Mouse (Mus musculus): Measurements from ENCODE around the gene Tsks. TPM values are rescaled to one million over a fixed set of nuclear protein-coding genes. Genes with fewer than 3 reads are reported as not detected.

Gene Tsks
- 0.10 TPM in 1 of 2 replicates, not detected in the other for polyA plus RNA-seq (2014; fragmentation: Nextera tagmentation; extraction: Ambion mirVana)

DNA sequence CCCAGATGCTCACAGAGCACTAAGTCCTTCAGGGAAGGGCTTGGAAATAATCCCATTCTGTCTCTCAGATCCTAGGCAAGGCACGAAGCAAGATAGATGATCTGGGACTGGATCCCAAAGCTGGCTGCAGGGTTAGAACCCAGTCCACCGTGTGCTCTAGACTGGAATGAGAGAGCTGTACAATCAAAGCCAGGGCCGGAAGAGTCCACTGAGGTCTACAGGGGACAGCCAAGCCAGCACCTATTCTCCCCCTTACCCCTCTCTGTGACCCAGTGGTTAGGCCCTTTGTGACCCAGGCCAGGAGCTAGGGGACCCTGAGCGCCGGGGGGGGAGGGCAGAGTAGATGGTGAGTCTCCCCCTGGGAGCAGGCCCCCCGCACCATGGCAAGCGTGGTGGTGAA, at the start of gene Tsks:
TSS of gene Tsks (plus strand) at position 301 of the 400 bp plus-strand sequence.
- 81% methylated on average over 7 of the region's 7 CpGs for WGBS

GRCm38 (mm10) chr7:44894175-44894574, 48.8 kb upstream of the Tsks start:
- DNase-seq (ENCODE audit: low spot score) (no peak), ATAC-seq (replicated peaks; ENCODE audit: low FRiP score) (no peak)
- no peaks in the 10 kb centered on the region for H3K9me3 ChIP-seq (ENCODE audit: control insufficient read depth, low read length)
- no peak overlapping the region for H3K4me2 ChIP-seq
- no peaks in the 10 kb centered on the region for H3K27me3 ChIP-seq (replicated peaks; ENCODE audit: control insufficient read depth, insufficient read depth, low read length)
- H3K36me3 ChIP-seq (ENCODE audit: control insufficient read depth, insufficient read depth, low read length) = peaks cover 5% of the 10 kb centered on the region; the same call in 1 of the 2 replicates
- peaks cover 38% of the 10 kb centered on the region for H3K4me1 ChIP-seq (replicated peaks; ENCODE audit: control insufficient read depth, insufficient read depth, low read length)
- no peak overlapping the region for H3K9ac ChIP-seq (ENCODE audit: low read depth, low read length)
- no peak overlapping the region for H3K27ac ChIP-seq (ENCODE audit: low read depth, low read length)
- WGBS = 77% methylated on average over 3 of the region's 3 CpGs
- no peak overlapping the region for H3K4me3 ChIP-seq (ENCODE audit: low read depth, low read length)

More for the DNA sequence above, at the start of gene Tsks:
- H3K9ac ChIP-seq (ENCODE audit: low read depth, low read length) = no peak within 1 kb of the TSS
- H3K4me3 ChIP-seq (ENCODE audit: low read depth, low read length) = no peak within 1 kb of the TSS
- no peak for DNase-seq (ENCODE audit: low spot score)
- H3K4me1 ChIP-seq (replicated peaks; ENCODE audit: control insufficient read depth, insufficient read depth, low read length) = no peaks in the 10 kb centered on the region
- H3K27ac ChIP-seq (ENCODE audit: low read depth, low read length) = no peak within 1 kb of the TSS
- no peaks in the 10 kb centered on the region for H3K36me3 ChIP-seq (ENCODE audit: control insufficient read depth, insufficient read depth, low read length)
- no peak within 1 kb of the TSS for H3K4me2 ChIP-seq
- peaks cover 2% of the 10 kb centered on the region; the same call in 1 of the 2 replicates for H3K27me3 ChIP-seq (replicated peaks; ENCODE audit: control insufficient read depth, insufficient read depth, low read length)
- no peaks in the 10 kb centered on the region for H3K9me3 ChIP-seq (ENCODE audit: control insufficient read depth, low read length)
- ATAC-seq (replicated peaks; ENCODE audit: low FRiP score) = no peak

GRCm38 (mm10) chr7:44895206-44895592, 47.8 kb upstream of the Tsks start:
- H3K4me3 ChIP-seq (ENCODE audit: low read depth, low read length) = peak overlapping the region; percentile 76
- peaks cover 39% of the 10 kb centered on the region for H3K4me1 ChIP-seq (replicated peaks; ENCODE audit: control insufficient read depth, insufficient read depth, low read length)
- peak overlapping the region; percentile 86 for H3K4me2 ChIP-seq
- peaks cover 12% of the 10 kb centered on the region; the same call in 1 of the 2 replicates for H3K36me3 ChIP-seq (ENCODE audit: control insufficient read depth, insufficient read depth, low read length)
- no peak overlapping the region for H3K9ac ChIP-seq (ENCODE audit: low read depth, low read length)
- 81% methylated on average over 7 of the region's 7 CpGs for WGBS
- H3K27ac ChIP-seq (ENCODE audit: low read depth, low read length) = 0 out of 2 replicates have a peak overlapping the region, but pooled peaks have one; percentile 30
- ATAC-seq (replicated peaks; ENCODE audit: low FRiP score) (no peak), DNase-seq (ENCODE audit: low spot score) (no peak)
- no peaks in the 10 kb centered on the region for H3K9me3 ChIP-seq (ENCODE audit: control insufficient read depth, low read length)
- no peaks in the 10 kb centered on the region for H3K27me3 ChIP-seq (replicated peaks; ENCODE audit: control insufficient read depth, insufficient read depth, low read length)

- Histone ChIP-seq H3K9ac (ENCODE audit: low read depth, low read length) (peak within 1 kb of the TSS; percentile 83), H3K27ac (ENCODE audit: low read depth, low read length) (peak within 1 kb of the TSS; percentile 76), H3K27me3 (replicated peaks; ENCODE audit: control insufficient read depth, insufficient read depth, low read length) (no peaks in the 10 kb centered on the region), H3K4me1 (replicated peaks; ENCODE audit: control insufficient read depth, insufficient read depth, low read length) (peaks cover 38% of the 10 kb centered on the region), H3K36me3 (ENCODE audit: control insufficient read depth, insufficient read depth, low read length) (peaks cover 18% of the 10 kb centered on the region; the same call in 1 of the 2 replicates), H3K4me2 (peak within 1 kb of the TSS; percentile 86), H3K9me3 (ENCODE audit: control insufficient read depth, low read length) (no peaks in the 10 kb centered on the region), H3K4me3 (ENCODE audit: low read depth, low read length) (peak within 1 kb of the TSS; percentile 76)
- peak; percentile 84 for DNase-seq (ENCODE audit: low spot score)
- 2% methylated on average over 34 of the region's 34 CpGs for WGBS
- peak; percentile 46 for ATAC-seq (replicated peaks; ENCODE audit: low FRiP score)
These were observed 47.2 kb upstream of the Tsks start, which contains the start of gene Fuz for GRCm38 (mm10) chr7:44895593-44896434. Gene Fuz, plus strand, starts transcription at chr7:44896079.

- Histone ChIP-seq H3K4me2 (peak overlapping the region; percentile 86), H3K27me3 (replicated peaks; ENCODE audit: control insufficient read depth, insufficient read depth, low read length) (no peaks in the 10 kb centered on the region), H3K4me3 (ENCODE audit: low read depth, low read length) (peak overlapping the region; percentile 76), H3K36me3 (ENCODE audit: control insufficient read depth, insufficient read depth, low read length) (peaks cover 20% of the 10 kb centered on the region; the same call in 1 of the 2 replicates), H3K27ac (ENCODE audit: low read depth, low read length) (peak overlapping the region; percentile 76), H3K9me3 (ENCODE audit: control insufficient read depth, low read length) (no peaks in the 10 kb centered on the region), H3K4me1 (replicated peaks; ENCODE audit: control insufficient read depth, insufficient read depth, low read length) (peaks cover 38% of the 10 kb centered on the region), H3K9ac (ENCODE audit: low read depth, low read length) (peak overlapping the region; percentile 83)
- 43% methylated on average over 10 of the region's 10 CpGs for WGBS
- no peak for ATAC-seq (replicated peaks; ENCODE audit: low FRiP score)
- DNase-seq (ENCODE audit: low spot score) = no peak
These were observed 46.5 kb upstream of the Tsks start for GRCm38 (mm10) chr7:44896499-44896898.

DNA sequence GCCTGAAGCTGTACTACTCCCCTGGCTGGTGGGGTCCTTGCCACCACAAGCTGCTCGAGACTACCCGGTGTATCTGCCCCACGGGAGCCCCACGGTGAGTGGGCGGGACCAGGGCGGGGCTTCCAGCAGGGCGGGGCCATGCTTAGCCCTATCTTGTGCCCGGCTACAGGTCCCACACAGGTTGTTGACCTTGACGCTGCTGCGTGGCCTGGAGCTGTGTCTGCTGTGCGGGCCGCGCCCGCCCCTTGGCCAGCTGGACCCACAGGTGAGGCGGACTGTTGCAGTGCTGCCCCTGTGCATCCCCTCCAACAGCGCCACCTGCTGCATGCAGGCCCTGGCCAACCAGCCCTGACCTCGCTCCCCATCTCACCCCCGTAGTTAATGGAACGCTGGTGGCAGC, 44.4 kb upstream of the Tsks start:
- peak overlapping the region; percentile 39 for H3K27ac ChIP-seq (ENCODE audit: low read depth, low read length)
- WGBS = 40% methylated on average over 19 of the region's 19 CpGs
- DNase-seq (ENCODE audit: low spot score) (no peak), ATAC-seq (replicated peaks; ENCODE audit: low FRiP score) (peak; percentile 27)
- peaks cover 39% of the 10 kb centered on the region for H3K4me1 ChIP-seq (replicated peaks; ENCODE audit: control insufficient read depth, insufficient read depth, low read length)
- H3K36me3 ChIP-seq (ENCODE audit: control insufficient read depth, insufficient read depth, low read length) = peaks cover 30% of the 10 kb centered on the region
- no peak overlapping the region for H3K9ac ChIP-seq (ENCODE audit: low read depth, low read length)
- no peaks in the 10 kb centered on the region for H3K27me3 ChIP-seq (replicated peaks; ENCODE audit: control insufficient read depth, insufficient read depth, low read length)
- H3K4me3 ChIP-seq (ENCODE audit: low read depth, low read length) = 0 out of 2 replicates have a peak overlapping the region, but pooled peaks have one; percentile 19
- H3K9me3 ChIP-seq (ENCODE audit: control insufficient read depth, low read length) = no peaks in the 10 kb centered on the region
- peak overlapping the region; percentile 16; the same call in 1 of the 2 replicates for H3K4me2 ChIP-seq

GRCm38 (mm10) chr7:44900632-44901031, 42.4 kb upstream of the Tsks start:
- peaks cover 48% of the 10 kb centered on the region for H3K36me3 ChIP-seq (ENCODE audit: control insufficient read depth, insufficient read depth, low read length)
- H3K4me2 ChIP-seq = no peak overlapping the region
- H3K4me3 ChIP-seq (ENCODE audit: low read depth, low read length) = no peak overlapping the region
- DNase-seq (ENCODE audit: low spot score) (no peak), ATAC-seq (replicated peaks; ENCODE audit: low FRiP score) (no peak)
- no peaks in the 10 kb centered on the region for H3K27me3 ChIP-seq (replicated peaks; ENCODE audit: control insufficient read depth, insufficient read depth, low read length)
- WGBS = 91% methylated on average over 11 of the region's 11 CpGs
- no peak overlapping the region for H3K9ac ChIP-seq (ENCODE audit: low read depth, low read length)
- H3K27ac ChIP-seq (ENCODE audit: low read depth, low read length) = no peak overlapping the region
- H3K9me3 ChIP-seq (ENCODE audit: control insufficient read depth, low read length) = no peaks in the 10 kb centered on the region
- peaks cover 36% of the 10 kb centered on the region for H3K4me1 ChIP-seq (replicated peaks; ENCODE audit: control insufficient read depth, insufficient read depth, low read length)

DNA sequence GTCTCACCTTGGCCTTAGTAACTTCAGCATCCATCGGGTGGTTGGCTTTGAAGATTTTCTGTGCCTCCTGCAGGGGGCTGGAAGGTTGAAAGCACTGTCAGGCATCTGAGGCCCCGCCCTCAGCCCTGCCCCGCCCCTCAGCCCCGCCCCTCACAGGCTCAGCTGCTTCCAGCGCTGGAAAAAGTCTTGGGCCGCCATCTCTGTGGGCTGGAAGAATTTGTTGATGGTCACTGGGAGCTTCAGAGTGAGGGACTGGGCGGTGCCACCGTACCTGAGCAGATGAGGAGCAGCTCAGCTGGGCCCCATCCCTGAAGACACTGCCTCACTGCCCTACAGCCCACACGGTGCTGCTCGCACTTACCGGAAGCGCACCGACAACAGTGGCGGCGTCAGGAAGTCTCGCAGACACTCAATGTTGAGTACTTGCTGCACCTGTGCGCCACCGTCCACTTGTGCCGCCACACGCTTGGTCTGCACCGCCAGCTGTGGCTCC, 41.7 kb upstream of the Tsks start:
- Histone ChIP-seq H3K9ac (ENCODE audit: low read depth, low read length) (peak overlapping the region; percentile 41; the same call in 1 of the 2 replicates), H3K36me3 (ENCODE audit: control insufficient read depth, insufficient read depth, low read length) (peaks cover 55% of the 10 kb centered on the region), H3K27ac (ENCODE audit: low read depth, low read length) (no peak overlapping the region), H3K4me3 (ENCODE audit: low read depth, low read length) (peak overlapping the region; percentile 28), H3K27me3 (replicated peaks; ENCODE audit: control insufficient read depth, insufficient read depth, low read length) (no peaks in the 10 kb centered on the region), H3K9me3 (ENCODE audit: control insufficient read depth, low read length) (no peaks in the 10 kb centered on the region), H3K4me1 (replicated peaks; ENCODE audit: control insufficient read depth, insufficient read depth, low read length) (peaks cover 36% of the 10 kb centered on the region), H3K4me2 (peak overlapping the region; percentile 65)
- ATAC-seq (replicated peaks; ENCODE audit: low FRiP score) (peak; percentile 51), DNase-seq (ENCODE audit: low spot score) (peak; percentile 71)
- WGBS = 15% methylated on average over 21 of the region's 21 CpGs

All from liver, embryonic 11.5 days (tissue).